ENCODE assay signal across 9 mouse cellular contexts in the genomic region with DNA sequence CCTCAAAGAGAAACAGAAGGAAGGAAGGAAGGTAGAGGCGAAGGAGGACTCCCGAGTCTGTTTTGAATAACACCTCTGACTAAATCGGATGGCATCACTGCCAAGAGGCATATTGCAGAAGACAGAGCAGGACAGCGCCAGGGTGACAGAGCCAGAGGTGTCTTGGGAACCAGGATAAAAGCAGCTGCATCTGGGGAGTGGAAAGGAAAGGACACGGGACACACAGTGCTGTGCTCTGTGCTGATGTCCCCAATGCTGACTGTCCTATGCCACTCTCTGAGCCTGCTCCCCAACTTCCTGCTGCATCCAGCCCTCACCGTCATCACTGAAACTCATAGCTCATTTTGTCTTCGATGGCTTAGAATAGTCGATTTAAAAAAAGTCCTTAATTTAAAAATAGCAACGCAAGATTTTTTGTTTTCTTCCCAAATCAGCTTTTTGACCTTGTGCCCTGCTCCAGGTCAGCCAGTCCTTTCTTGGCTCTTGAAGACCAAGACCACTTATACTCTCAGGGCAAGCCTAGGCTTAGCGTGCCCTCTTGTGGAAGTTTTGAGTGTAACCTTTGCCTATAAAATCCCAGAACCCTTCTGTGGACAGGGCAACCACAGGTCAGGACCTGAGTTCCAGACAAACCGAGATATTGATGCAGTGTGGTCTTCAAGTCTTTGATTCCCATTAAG. TPM values are rescaled to one million over a fixed set of nuclear protein-coding genes. Genes with fewer than 3 reads are reported as not detected.
A peak's percentile ranks its signal among the peaks of the same experiment; 100 is the strongest.
DNase-seq lines count a peak whose midpoint lies in the region; ATAC-seq and TF ChIP-seq lines count a peak whose summit lies in the region.
"Had no signal": no experiment of that assay in that cellular context is flagged by ENCODE, and none has a peak within 500 bp of the region (broad histone marks: within the 10 kb centered on the region; RNA-seq: fewer than 3 reads in every experiment).

No protein-coding gene starts in this region.

- 22% methylated on average over 11 of the region's 11 CpGs for WGBS in liver, postnatal 0 days (ENCODE audit: insufficient replicate concordance)

- no peaks in the 10 kb centered on the region for H3K36me3 ChIP-seq in liver, postnatal 0 days (replicated peaks; ENCODE audit: insufficient read depth, low read length)

- H3K27ac ChIP-seq in liver, postnatal 0 days (ENCODE audit: low read depth) = no peak overlapping the region

- no peaks in the 10 kb centered on the region for H3K9me3 ChIP-seq in liver, postnatal 0 days (ENCODE audit: low read length)

- peak; percentile 37 for DNase-seq in ovary, adult 18-20 months (ENCODE audit: low spot score)
- no peak for DNase-seq in ovary, postnatal 10 days (ENCODE audit: low spot score)
- peak; percentile 80 to 84 for DNase-seq in cerebellum, postnatal 10 days
- DNase-seq in heart, adult 8-10 months (ENCODE audit: low spot score) = peak; percentile 75
- DNase-seq in kidney, adult 18-20 months = peak; percentile 69
- DNase-seq in liver, postnatal 0 days = peak; percentile 39
- peak; percentile 88 for DNase-seq in retina, embryonic 14.5 days (ENCODE audit: low spot score)
- DNase-seq in natural killer cell, adult 2 months (ENCODE audit: low spot score in 2 of 2) = no peak

- 0 out of 2 replicates have a peak, but pooled peaks have one; percentile 33 for ATAC-seq in liver, postnatal 0 days

- peak; percentile 84 for TF ChIP-seq CTCF in liver, postnatal 0 days (IDR thresholded peaks at IDR 0.05; ENCODE audit: low read depth)

- no peak for TF ChIP-seq EP300 in liver, postnatal 0 days (IDR thresholded peaks at IDR 0.05; ENCODE audit: low read depth)

- no peak overlapping the region for H3K4me3 ChIP-seq in liver, postnatal 0 days (ENCODE audit: low read depth, low read length)
- H3K4me3 ChIP-seq: erythroblast, embryonic 14.5 days had no signal

- H3K9ac ChIP-seq in liver, postnatal 0 days (replicated peaks) = no peak overlapping the region

- H3K4me1 ChIP-seq in liver, postnatal 0 days (ENCODE audit: insufficient read depth) = 0 out of 2 replicates have a peak, but pooled peaks cover 2% of the 10 kb centered on the region

- peaks cover 32% of the 10 kb centered on the region for H3K27me3 ChIP-seq in liver, postnatal 0 days (ENCODE audit: insufficient read depth, low read length)

- no peak overlapping the region for H3K4me2 ChIP-seq in liver, postnatal 0 days (ENCODE audit: low read depth, low read length)

RNA-seq across cellular contexts. Expression of a gene that starts 0.7 kb away (rescaled TPM):
- total RNA-seq in heart, adult 8-10 months (2022) = not detected
- 0.05 TPM in 1 of 2 replicates, not detected in the other for polyA plus RNA-seq in liver, postnatal 0 days (2015; fragmentation: Nextera tagmentation; extraction: Ambion mirVana)
- polyA plus RNA-seq: erythroblast, embryonic 14.5 days had no signal

RNA-seq across cellular contexts. Expression of a gene that starts 28.8 kb away (rescaled TPM):
- 10 to 100 TPM in 1 of 4 experiments, 1 to 10 TPM in 3; 8.9 to 10.2 (median 9.0) TPM for total RNA-seq in heart, adult 8-10 months (2022)
- 59.3 and 70.0 TPM in 2 replicates for polyA plus RNA-seq in liver, postnatal 0 days (2015; fragmentation: Nextera tagmentation; extraction: Ambion mirVana)

Comparison
In these comparisons a context has a peak if more than half of its experiments do, and no peak if none do; other contexts are left out.
1. DNase-seq: peak in ovary, adult 18-20 months (single experiment), cerebellum, postnatal 10 days (2 of 2), heart, adult 8-10 months (single experiment), kidney, adult 18-20 months (single experiment), liver, postnatal 0 days (single experiment) and retina, embryonic 14.5 days (single experiment); none in ovary, postnatal 10 days (single experiment) and natural killer cell, adult 2 months (0 of 2).